Mouse (Mus musculus): Measurements from ENCODE around the gene Tuba1c. TPM values are rescaled to one million over a fixed set of nuclear protein-coding genes. Genes with fewer than 3 reads are reported as not detected.

The Tuba1c gene
- total and polyA plus RNA-seq, 3 experiments, result 178 to 390 (median 220) TPM

DNA sequence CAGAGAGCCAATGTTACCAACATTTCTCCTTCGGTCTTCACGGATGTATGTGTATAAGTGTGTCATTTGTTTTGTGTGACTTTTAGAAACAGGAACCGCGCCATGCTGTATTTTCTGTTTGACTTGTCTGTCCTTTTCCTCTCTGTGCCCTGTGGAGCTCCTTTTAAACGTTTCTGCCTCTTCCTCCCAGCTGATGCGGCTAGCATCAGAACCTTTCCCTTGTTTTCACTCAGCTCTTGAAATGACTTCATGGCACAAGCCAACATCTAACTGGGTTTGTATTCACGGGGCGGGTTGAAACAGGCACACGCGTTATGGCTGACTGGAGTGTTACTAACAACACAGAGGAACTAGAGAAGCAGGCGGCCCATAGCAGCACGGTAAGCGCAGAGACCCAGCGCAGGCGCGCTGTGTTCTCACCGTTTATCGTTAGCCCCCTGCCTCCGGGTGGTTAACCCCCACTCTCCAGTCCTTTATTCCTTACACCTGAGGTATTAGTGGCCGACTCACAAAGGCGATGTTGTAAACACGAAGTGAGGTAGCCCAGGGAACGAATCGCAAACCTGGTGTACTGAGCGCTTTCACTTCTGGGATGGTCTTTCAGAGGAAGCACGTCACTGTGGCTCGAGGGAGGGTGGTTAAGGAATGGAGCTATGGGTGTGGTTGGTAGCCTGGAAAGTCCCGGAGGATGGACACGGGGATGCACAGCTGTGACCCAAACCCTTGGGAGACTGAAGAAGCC is 44.3 kb upstream of the Tuba1c start:
- peak; percentile 97 for DNase-seq (ENCODE audit: extremely low read depth)
- no peak; the same call in 1 of the 2 replicates for TF ChIP-seq MYC (IDR thresholded peaks at IDR 0.05; ENCODE audit: low read depth, low read length)
- peak; percentile 63 for TF ChIP-seq ELF1 (IDR thresholded peaks at IDR 0.05; ENCODE audit: low read depth, low read length)
- TF ChIP-seq USF1 (IDR thresholded peaks at IDR 0.05; ENCODE audit: low read depth, low read length), result no peak
- peak; percentile 69; the same call in 1 of the 2 replicates for TF ChIP-seq RCOR1 (conservative IDR thresholded peaks at IDR 0.05; ENCODE audit: low read depth, low read length)
- no peak for TF ChIP-seq ZKSCAN1 (IDR thresholded peaks at IDR 0.05; ENCODE audit: borderline replicate concordance, low read depth, low read length)
- 0 out of 2 replicates have a peak, but pooled peaks have one; percentile 44 for TF ChIP-seq KAT2A (IDR thresholded peaks at IDR 0.05; ENCODE audit: insufficient replicate concordance, low read length)
- no peak for TF ChIP-seq RAD21 (IDR thresholded peaks at IDR 0.05; ENCODE audit: low read depth, low read length)
- TF ChIP-seq POLR2AphosphoS2 (IDR thresholded peaks at IDR 0.05; ENCODE audit: low read depth, low read length), result peak; percentile 58; the same call in 1 of the 2 replicates
- peak; percentile 76 for TF ChIP-seq MEF2A (IDR thresholded peaks at IDR 0.05; ENCODE audit: borderline replicate concordance, low read depth, low read length)
- peak; percentile 89 for TF ChIP-seq JUND (conservative IDR thresholded peaks at IDR 0.05; ENCODE audit: low read depth, low read length)
- no peak for TF ChIP-seq ZC3H11A (IDR thresholded peaks at IDR 0.05; ENCODE audit: low read depth, low read length)
- no peak for TF ChIP-seq USF2 (conservative IDR thresholded peaks at IDR 0.05; ENCODE audit: low read depth, low read length)
- TF ChIP-seq CHD2 (IDR thresholded peaks at IDR 0.05; ENCODE audit: low read length), result peak; percentile 42; the same call in 1 of the 2 replicates
- peak; percentile 99 for TF ChIP-seq SIN3A (IDR thresholded peaks at IDR 0.05; ENCODE audit: low read length)
- peak; percentile 66; the same call in 1 of the 2 replicates for TF ChIP-seq ZMIZ1 (IDR thresholded peaks at IDR 0.05; ENCODE audit: low read depth, low read length)
- peak; percentile 64; the same call in 1 of the 2 replicates for TF ChIP-seq NELFE (IDR thresholded peaks at IDR 0.05; ENCODE audit: low read depth, low read length)
- TF ChIP-seq NRF1 (IDR thresholded peaks at IDR 0.05; ENCODE audit: low read depth, low read length), result peak; percentile 86
- TF ChIP-seq JUN (IDR thresholded peaks at IDR 0.05; ENCODE audit: insufficient read depth, low read depth, low read length), result peak; percentile 71; the same call in 1 of the 2 replicates
- TF ChIP-seq MAZ (IDR thresholded peaks at IDR 0.05; ENCODE audit: low read depth, low read length), result peak; percentile 0; the same call in 1 of the 2 replicates
- peak; percentile 53; the same call in 1 of the 2 replicates for TF ChIP-seq TBP (conservative IDR thresholded peaks at IDR 0.05; ENCODE audit: low read depth, low read length)
- TF ChIP-seq IRF4 (IDR thresholded peaks at IDR 0.05; ENCODE audit: low read depth, low read length), result peak; percentile 93
- no peak for TF ChIP-seq GABPA (IDR thresholded peaks at IDR 0.05; ENCODE audit: insufficient replicate concordance, low read depth, low read length)
- TF ChIP-seq HCFC1 (IDR thresholded peaks at IDR 0.05; ENCODE audit: low read depth, low read length), result no peak; the same call in none of the 2 replicates
- 0 out of 2 replicates have a peak, but pooled peaks have one; percentile 38 for TF ChIP-seq UBTF (IDR thresholded peaks at IDR 0.05; ENCODE audit: low read depth, low read length)
- TF ChIP-seq SMC3 (IDR thresholded peaks at IDR 0.05; ENCODE audit: low read depth, low read length), result no peak; the same call in 1 of the 2 replicates
- TF ChIP-seq EP300 (IDR thresholded peaks at IDR 0.05; ENCODE audit: low read length), result peak; percentile 87
- peak; percentile 56 for TF ChIP-seq TCF12 (IDR thresholded peaks at IDR 0.05; ENCODE audit: low read depth, low read length)
- no peak for TF ChIP-seq PAX5 (IDR thresholded peaks at IDR 0.05; ENCODE audit: low read length)
- peak; percentile 81 for TF ChIP-seq CHD1 (IDR thresholded peaks at IDR 0.05; ENCODE audit: low read depth, low read length)
- TF ChIP-seq ETS1 (conservative IDR thresholded peaks at IDR 0.05; ENCODE audit: low read depth, low read length), result peak; percentile 99
- TF ChIP-seq BHLHE40 (IDR thresholded peaks at IDR 0.05; ENCODE audit: low read depth, low read length), result peak; percentile 98
- TF ChIP-seq MAFK (IDR thresholded peaks at IDR 0.05; ENCODE audit: insufficient replicate concordance, low read length), result peak; percentile 75
- TF ChIP-seq MXI1 (IDR thresholded peaks at IDR 0.05; ENCODE audit: low read depth, low read length), result peak; percentile 75
- TF ChIP-seq CTCF (conservative IDR thresholded peaks at IDR 0.05 in 1 of 2, IDR thresholded peaks at IDR 0.05 in 1 of 2; ENCODE audit: low read depth in 2 of 2, low read length in 2 of 2), result no peak
- TF ChIP-seq ZNF384 (IDR thresholded peaks at IDR 0.05; ENCODE audit: low read depth, low read length), result no peak
- TF ChIP-seq E2F4 (IDR thresholded peaks at IDR 0.05; ENCODE audit: insufficient replicate concordance, low read depth, low read length), result no peak
- TF ChIP-seq MAX (IDR thresholded peaks at IDR 0.05; ENCODE audit: low read length), result peak; percentile 75
- TF ChIP-seq POLR2A (IDR thresholded peaks at IDR 0.05; ENCODE audit: low read depth, low read length), result peak; percentile 72; the same call in 1 of the 2 replicates
- Histone ChIP-seq H3K4me1 (ENCODE audit: control insufficient read depth in 1 of 2, insufficient read depth in 2 of 2) (peaks cover 2 to 33% of the 10 kb centered on the region in 2 experiments; a peak in 2 of 4 replicates), H3K36me3 (replicated peaks in 1 of 2; ENCODE audit: control insufficient read depth in 1 of 2, insufficient read depth in 1 of 2, low read length in 1 of 2) (no peaks in the 10 kb centered on the region), H3K4me3 (replicated peaks in 1 of 3; ENCODE audit: low read depth in 2 of 3, low read length in 2 of 3, poor library complexity in 1 of 3) (peak overlapping the region; percentile 56 to 78 (median 60)), H3K9me3 (replicated peaks; ENCODE audit: low read length) (no peaks in the 10 kb centered on the region), H3K27me3 (replicated peaks) (no peaks in the 10 kb centered on the region), H3K79me2 (replicated peaks; ENCODE audit: control insufficient read depth, extremely low read depth, insufficient read depth, poor library complexity, severe bottlenecking) (no peaks in the 10 kb centered on the region), H3K4me2 (ENCODE audit: insufficient read depth, low read depth, poor library complexity, severe bottlenecking) (peak overlapping the region; percentile 84), H3K9ac (ENCODE audit: insufficient read depth, low read depth) (peak overlapping the region; percentile 79), H3K27ac (ENCODE audit: insufficient read depth, low read depth) (peak overlapping the region; percentile 89)
- in situ Hi-C loops (cut with MboI; ENCODE audit: low pct_ligation_motif_present, low pct_unique_long_range_greater_than_20kb, low sequenced_read_pairs) (no loop called here), dilution Hi-C loops (cut with MboI; ENCODE audit: extremely low pct_ligation_motif_present, extremely low pct_unique_long_range_greater_than_20kb, low sequenced_read_pairs) (no loop called here)

Data from CH12.LX (cell line).